Mouse (Mus musculus) ES-E14 (cell line): ENCODE results near the gene Gm13762.

Source experiments
- CHD2 ChIP-seq: IDR thresholded peaks from 2 replicates; pipeline ENCODE4 v1.6.1; 2014; ENCODE audit warnings: mild to moderate bottlenecking, low read depth, low read length, inconsistent platforms
- HCFC1 ChIP-seq: IDR thresholded peaks from 2 replicates; pipeline ENCODE4 v1.6.1; 2012; ENCODE audit warnings: low read length, inconsistent platforms, borderline replicate concordance; ENCODE audit not compliant: insufficient read depth
- MAFK ChIP-seq: IDR thresholded peaks from 2 replicates; pipeline ENCODE4 v1.6.1; 2014; ENCODE audit warnings: mild to moderate bottlenecking, low read depth, low read length, inconsistent platforms; ENCODE audit not compliant: insufficient read depth
- ZC3H11A ChIP-seq: IDR thresholded peaks from 2 replicates; pipeline ENCODE4 v1.6.1; 2012; ENCODE audit warnings: low read depth, mild to moderate bottlenecking, inconsistent platforms, low read length, borderline replicate concordance
- ZNF384 ChIP-seq: IDR thresholded peaks from 2 replicates; pipeline ENCODE4 v1.6.1; 2012; ENCODE audit warnings: low read depth, low read length, inconsistent platforms

- no peak for TF ChIP-seq ZNF384
- TF ChIP-seq ZC3H11A = no peak
- TF ChIP-seq MAFK = no peak
- no peak for TF ChIP-seq HCFC1
- TF ChIP-seq CHD2 = no peak
Observed at GRCm38 (mm10) chr2:88953669-88954068, 26.4 kb downstream of the Gm13762 start, which contains the start of gene Olfr1212.
